Mouse (Mus musculus): ENCODE measurements around the gene Ppp1r11. TPM values are rescaled to one million over a fixed set of nuclear protein-coding genes. Genes with fewer than 3 reads are reported as not detected.

The Ppp1r11 gene
- polyA plus RNA-seq, 1 experiment from 2014 or later, result 123 TPM

DNA sequence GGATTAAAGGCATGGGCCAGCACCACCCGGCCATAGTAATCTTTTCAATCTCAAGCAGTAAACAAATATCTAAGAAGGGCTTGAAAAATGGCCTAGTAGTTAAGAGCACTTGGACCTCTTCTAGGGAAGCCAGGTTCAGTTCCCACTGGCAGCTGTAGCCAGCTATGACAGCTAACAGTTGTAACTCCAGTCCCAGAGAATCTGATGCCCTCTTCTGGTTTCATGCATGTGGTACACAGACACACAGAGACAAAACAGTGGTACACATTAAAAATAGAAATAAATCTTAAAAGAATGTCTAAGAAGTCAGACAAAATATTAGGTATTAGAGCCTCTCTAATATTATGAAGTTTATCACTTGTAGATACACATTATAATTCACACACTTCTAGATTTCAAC, 9.6 kb upstream of the Ppp1r11 start:
- DNase-seq, result no peak

DNA sequence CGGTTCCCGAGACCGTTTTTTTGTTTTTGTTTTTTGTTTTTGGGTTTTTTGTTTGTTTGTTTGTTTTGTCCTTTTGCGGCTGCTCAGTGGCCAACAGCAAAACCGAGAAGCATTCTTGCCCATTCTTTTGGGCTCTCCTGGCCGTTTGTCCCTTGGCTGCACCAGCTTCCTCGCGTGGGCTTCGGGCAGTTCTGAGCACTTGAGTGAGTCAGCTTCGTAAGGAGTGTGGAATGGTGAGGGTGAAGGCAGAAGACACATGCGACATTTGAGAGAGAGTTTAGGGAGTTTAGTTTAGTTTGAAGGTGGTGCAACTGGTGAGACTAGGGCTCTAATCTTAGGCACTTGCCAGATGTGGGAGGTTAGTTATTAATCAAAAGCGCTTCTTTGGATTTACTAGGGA, 7.3 kb upstream of the Ppp1r11 start:
- Histone ChIP-seq H3K4me2 (peak overlapping the region; percentile 79), H3K27me3 (ENCODE audit: insufficient read depth, low read length) (no peaks in the 10 kb centered on the region), H3K9ac (peak overlapping the region; percentile 75), H3K4me3 (ENCODE audit: low read depth, low read length) (peak overlapping the region; percentile 55), H3K27ac (ENCODE audit: low read depth) (peak overlapping the region; percentile 84), H3K4me1 (ENCODE audit: insufficient read depth) (no peaks in the 10 kb centered on the region), H3K9me3 (ENCODE audit: low read depth, low read length) (no peaks in the 10 kb centered on the region), H3K36me3 (ENCODE audit: insufficient read depth) (peaks cover 15% of the 10 kb centered on the region; the same call in 1 of the 2 replicates)
- 8% methylated on average over 12 of the region's 12 CpGs for WGBS
- no peak for ATAC-seq (ENCODE audit: insufficient read depth)
- no peak for TF ChIP-seq CTCF (IDR thresholded peaks at IDR 0.05; ENCODE audit: low read depth)
- DNase-seq, result peak; percentile 32

More for the DNA sequence above, 9.6 kb upstream of the Ppp1r11 start:
- 50% methylated on average over 1 of the region's 1 CpGs for WGBS
- Histone ChIP-seq H3K36me3 (ENCODE audit: insufficient read depth) (peaks cover 5% of the 10 kb centered on the region; the same call in 1 of the 2 replicates), H3K4me2 (no peak overlapping the region), H3K4me1 (ENCODE audit: insufficient read depth) (no peaks in the 10 kb centered on the region), H3K27me3 (ENCODE audit: insufficient read depth, low read length) (no peaks in the 10 kb centered on the region), H3K4me3 (ENCODE audit: low read depth, low read length) (no peak overlapping the region), H3K9me3 (ENCODE audit: low read depth, low read length) (no peaks in the 10 kb centered on the region), H3K27ac (ENCODE audit: low read depth) (no peak overlapping the region), H3K9ac (no peak overlapping the region)
- no peak for ATAC-seq (ENCODE audit: insufficient read depth)
- no peak for TF ChIP-seq CTCF (IDR thresholded peaks at IDR 0.05; ENCODE audit: low read depth)

- no peak for TF ChIP-seq CTCF (IDR thresholded peaks at IDR 0.05; ENCODE audit: low read depth)
- peak; percentile 98 for ATAC-seq (ENCODE audit: insufficient read depth)
- DNase-seq, result peak; percentile 100
These were observed 6.6 kb upstream of the Ppp1r11 start, which contains the start of the genes Znrd1 and Znrd1as for GRCm38 (mm10) chr17:36957999-36958743. Znrd1 (minus strand) TSS chr17:36958559. Znrd1as (plus strand) TSS chr17:36958592.

DNA sequence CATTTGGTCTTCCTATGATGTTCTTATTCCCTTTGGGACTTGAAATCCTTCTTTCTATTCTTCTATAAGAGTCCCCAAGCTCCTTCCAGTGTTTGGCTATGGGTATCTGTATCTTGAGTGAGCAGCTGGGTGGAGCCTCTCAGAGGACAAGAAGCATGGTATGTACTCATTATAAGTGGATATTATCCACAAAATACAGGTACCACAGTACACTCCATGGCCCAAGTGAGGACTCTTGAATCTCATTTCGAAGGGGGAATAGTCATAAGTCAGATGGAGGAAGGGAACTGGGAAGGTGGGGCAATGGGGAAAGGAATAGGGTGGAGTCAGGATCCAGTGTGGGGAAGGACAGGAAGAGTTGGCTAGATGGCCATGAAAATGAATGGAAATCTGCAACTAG, 1.5 kb upstream of the Ppp1r11 start:
- 97% methylated on average over 1 of the region's 1 CpGs for WGBS
- H3K4me1 ChIP-seq (ENCODE audit: insufficient read depth), result no peaks in the 10 kb centered on the region; the same call in 1 of the 2 replicates

More at GRCm38 (mm10) chr17:36957999-36958743, 6.6 kb upstream of the Ppp1r11 start, which contains the start of the genes Znrd1 and Znrd1as:
- Histone ChIP-seq H3K4me3 (ENCODE audit: low read depth, low read length) (peak within 1 kb of the TSS; percentile 55), H3K4me2 (peak within 1 kb of the TSS; percentile 79), H3K27me3 (ENCODE audit: insufficient read depth, low read length) (no peaks in the 10 kb centered on the region), H3K9me3 (ENCODE audit: low read depth, low read length) (no peaks in the 10 kb centered on the region), H3K4me1 (ENCODE audit: insufficient read depth) (no peaks in the 10 kb centered on the region), H3K27ac (ENCODE audit: low read depth) (peak within 1 kb of the TSS; percentile 84), H3K9ac (peak within 1 kb of the TSS; percentile 75), H3K36me3 (ENCODE audit: insufficient read depth) (peaks cover 15% of the 10 kb centered on the region; the same call in 1 of the 2 replicates)
- under 1% methylated on average over 46 of the region's 46 CpGs for WGBS

GRCm38 (mm10) chr17:36952631-36953030, 1.1 kb upstream of the Ppp1r11 start:
- no peak for TF ChIP-seq CTCF (IDR thresholded peaks at IDR 0.05; ENCODE audit: low read depth)
- no peak for ATAC-seq (ENCODE audit: insufficient read depth)
- H3K9me3 ChIP-seq (ENCODE audit: low read depth, low read length), result no peaks in the 10 kb centered on the region
- no peaks in the 10 kb centered on the region for H3K27me3 ChIP-seq (ENCODE audit: insufficient read depth, low read length)
- H3K9ac ChIP-seq, result no peak overlapping the region
- H3K27ac ChIP-seq (ENCODE audit: low read depth), result no peak overlapping the region
- no peak overlapping the region for H3K4me3 ChIP-seq (ENCODE audit: low read depth, low read length)
- no peak for DNase-seq
- WGBS, result 86% methylated on average over 2 of the region's 2 CpGs
- H3K36me3 ChIP-seq (ENCODE audit: insufficient read depth), result peaks cover 28% of the 10 kb centered on the region
- no peak overlapping the region for H3K4me2 ChIP-seq
- H3K4me1 ChIP-seq (ENCODE audit: insufficient read depth), result no peaks in the 10 kb centered on the region; the same call in 1 of the 2 replicates

More for the DNA sequence above, 1.5 kb upstream of the Ppp1r11 start:
- H3K9me3 ChIP-seq (ENCODE audit: low read depth, low read length), result no peaks in the 10 kb centered on the region
- H3K4me2 ChIP-seq, result no peak overlapping the region
- H3K27ac ChIP-seq (ENCODE audit: low read depth), result no peak overlapping the region
- peaks cover 28% of the 10 kb centered on the region for H3K36me3 ChIP-seq (ENCODE audit: insufficient read depth)
- no peak for ATAC-seq (ENCODE audit: insufficient read depth)
- no peaks in the 10 kb centered on the region for H3K27me3 ChIP-seq (ENCODE audit: insufficient read depth, low read length)
- no peak overlapping the region for H3K9ac ChIP-seq
- no peak for TF ChIP-seq CTCF (IDR thresholded peaks at IDR 0.05; ENCODE audit: low read depth)
- no peak for DNase-seq
- no peak overlapping the region for H3K4me3 ChIP-seq (ENCODE audit: low read depth, low read length)

DNA sequence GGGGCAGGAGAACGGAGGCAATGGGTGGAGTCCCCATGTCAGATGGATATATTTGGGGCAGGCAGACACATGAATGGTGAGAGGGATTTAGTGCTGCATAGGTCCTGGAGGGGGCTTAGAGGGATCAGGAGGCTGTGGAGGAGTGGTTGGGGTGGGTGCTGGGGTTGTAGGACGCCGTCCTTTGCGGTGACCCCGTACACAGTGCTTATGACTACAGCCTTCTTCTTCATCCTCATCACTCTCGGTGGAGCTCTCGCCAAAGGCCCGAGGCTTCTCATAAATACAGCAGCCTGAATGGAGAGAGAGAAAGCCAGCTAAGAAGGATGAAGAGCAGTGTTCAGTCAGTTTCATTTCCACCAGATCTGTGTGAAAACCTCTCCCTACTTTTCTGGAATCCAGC, 2.3 kb downstream of the Ppp1r11 start:
- H3K4me1 ChIP-seq (ENCODE audit: insufficient read depth), result no peaks in the 10 kb centered on the region; the same call in 1 of the 2 replicates
- H3K9ac ChIP-seq, result no peak overlapping the region
- no peak for ATAC-seq (ENCODE audit: insufficient read depth)
- no peak for DNase-seq
- peaks cover 15% of the 10 kb centered on the region for H3K36me3 ChIP-seq (ENCODE audit: insufficient read depth)
- WGBS, result 94% methylated on average over 8 of the region's 8 CpGs
- H3K4me2 ChIP-seq, result no peak overlapping the region
- peaks cover 27% of the 10 kb centered on the region for H3K27me3 ChIP-seq (ENCODE audit: insufficient read depth, low read length)
- no peak overlapping the region for H3K4me3 ChIP-seq (ENCODE audit: low read depth, low read length)
- H3K9me3 ChIP-seq (ENCODE audit: low read depth, low read length), result no peaks in the 10 kb centered on the region
- no peak overlapping the region for H3K27ac ChIP-seq (ENCODE audit: low read depth)
- no peak for TF ChIP-seq CTCF (IDR thresholded peaks at IDR 0.05; ENCODE audit: low read depth)

- no peak for ATAC-seq (ENCODE audit: insufficient read depth)
- Histone ChIP-seq H3K4me2 (no peak overlapping the region), H3K4me3 (ENCODE audit: low read depth, low read length) (no peak overlapping the region), H3K9ac (no peak overlapping the region), H3K36me3 (ENCODE audit: insufficient read depth) (peaks cover 13% of the 10 kb centered on the region), H3K27ac (ENCODE audit: low read depth) (no peak overlapping the region), H3K9me3 (ENCODE audit: low read depth, low read length) (no peaks in the 10 kb centered on the region), H3K4me1 (ENCODE audit: insufficient read depth) (no peaks in the 10 kb centered on the region; the same call in 1 of the 2 replicates), H3K27me3 (ENCODE audit: insufficient read depth, low read length) (peaks cover 36% of the 10 kb centered on the region)
- no peak for DNase-seq
- WGBS, result 86% methylated on average over 1 of the region's 1 CpGs
- no peak for TF ChIP-seq CTCF (IDR thresholded peaks at IDR 0.05; ENCODE audit: low read depth)
These were observed 3.3 kb downstream of the Ppp1r11 start for GRCm38 (mm10) chr17:36948286-36948685.

All from lung, embryonic 14.5 days (tissue).